Mouse (Mus musculus): ENCODE results near the gene Slx4ip. TPM values are rescaled to one million over a fixed set of nuclear protein-coding genes. Genes with fewer than 3 reads are reported as not detected.
A peak's percentile ranks its signal among the peaks of the same experiment; 100 is the strongest.

Slx4ip gene
- polyA plus RNA-seq, 1 experiment = 0.68 TPM

DNA sequence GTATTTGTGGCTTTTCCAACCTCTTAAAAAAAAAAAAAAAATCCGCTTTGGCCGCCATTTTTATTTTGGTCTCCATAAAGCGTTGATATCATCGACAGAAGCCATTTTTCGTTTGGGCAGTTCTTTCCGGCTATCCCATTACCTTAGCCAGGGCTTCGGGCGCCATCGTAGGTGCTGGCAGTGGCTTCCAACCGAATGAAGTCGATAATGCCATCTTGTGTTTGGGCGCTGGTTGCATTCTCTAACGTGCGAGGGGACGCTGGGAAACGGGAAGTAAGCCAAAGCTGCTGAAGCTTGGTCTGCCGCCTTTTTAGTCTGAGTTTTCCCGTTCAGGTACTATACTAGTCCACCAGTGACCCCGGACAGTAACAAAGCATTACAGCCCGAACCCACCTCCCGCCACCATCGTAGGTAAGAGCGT lies 943 bp downstream of the Slx4ip start:
- peak overlapping the region; percentile 62 for H3K27ac ChIP-seq (ENCODE audit: insufficient read depth, low read length)
- WGBS = under 1% methylated on average over 23 of the region's 23 CpGs

DNA sequence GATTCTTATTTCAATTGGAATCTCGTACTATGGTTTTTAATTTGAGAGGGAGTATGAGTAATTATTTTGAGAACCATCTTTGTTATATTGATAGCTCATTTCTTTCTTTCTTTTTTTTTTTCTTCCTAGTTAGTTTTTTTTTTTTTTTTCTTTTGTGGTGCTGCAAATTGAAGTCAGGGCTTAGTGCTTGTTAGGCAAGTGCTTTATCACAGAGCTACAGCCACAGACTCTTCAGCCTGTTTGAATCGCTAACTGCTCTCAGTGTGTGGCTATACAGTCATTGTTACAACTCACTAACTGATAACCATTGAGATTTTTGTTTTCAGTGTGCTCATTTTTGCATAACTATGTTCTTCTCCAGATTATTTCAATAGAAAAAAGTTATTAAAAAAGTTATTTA lies 3.5 kb downstream of the Slx4ip start:
- Histone ChIP-seq H3K36me3 (ENCODE audit: control insufficient read depth, insufficient read depth, low read length) (no peaks in the 10 kb centered on the region), H3K4me1 (ENCODE audit: control insufficient read depth, insufficient read depth, insufficient read length) (peaks cover 5% of the 10 kb centered on the region; the same call in 1 of the 2 replicates), H3K4me3 (ENCODE audit: extremely low read depth, insufficient read depth, insufficient read length) (no peak overlapping the region), H3K27ac (ENCODE audit: insufficient read depth, low read length) (no peak overlapping the region), H3K27me3 (ENCODE audit: control insufficient read depth, insufficient read depth, low read length) (no peaks in the 10 kb centered on the region)
- TF ChIP-seq POLR2A (IDR thresholded peaks at IDR 0.05; ENCODE audit: low read depth, low read length) (no peak), CTCF (IDR thresholded peaks at IDR 0.05; ENCODE audit: extremely low read depth, insufficient read depth, insufficient read length, insufficient replicate concordance) (no peak)
- WGBS = 78% methylated on average over 2 of the region's 2 CpGs
- no peak for DNase-seq (ENCODE audit: low read depth in 1 of 2, low spot score in 2 of 2)

More for the DNA sequence above, 943 bp downstream of the Slx4ip start:
- peaks cover 5% of the 10 kb centered on the region; the same call in 1 of the 2 replicates for H3K4me1 ChIP-seq (ENCODE audit: control insufficient read depth, insufficient read depth, insufficient read length)
- TF ChIP-seq CTCF (IDR thresholded peaks at IDR 0.05; ENCODE audit: extremely low read depth, insufficient read depth, insufficient read length, insufficient replicate concordance) (no peak), POLR2A (IDR thresholded peaks at IDR 0.05; ENCODE audit: low read depth, low read length) (peak; percentile 66)
- peak; percentile 92 to 98 for DNase-seq (ENCODE audit: low read depth in 1 of 2, low spot score in 2 of 2)
- H3K36me3 ChIP-seq (ENCODE audit: control insufficient read depth, insufficient read depth, low read length) = no peaks in the 10 kb centered on the region
- H3K4me3 ChIP-seq (ENCODE audit: extremely low read depth, insufficient read depth, insufficient read length) = peak overlapping the region; percentile 75
- no peaks in the 10 kb centered on the region for H3K27me3 ChIP-seq (ENCODE audit: control insufficient read depth, insufficient read depth, low read length)

DNA sequence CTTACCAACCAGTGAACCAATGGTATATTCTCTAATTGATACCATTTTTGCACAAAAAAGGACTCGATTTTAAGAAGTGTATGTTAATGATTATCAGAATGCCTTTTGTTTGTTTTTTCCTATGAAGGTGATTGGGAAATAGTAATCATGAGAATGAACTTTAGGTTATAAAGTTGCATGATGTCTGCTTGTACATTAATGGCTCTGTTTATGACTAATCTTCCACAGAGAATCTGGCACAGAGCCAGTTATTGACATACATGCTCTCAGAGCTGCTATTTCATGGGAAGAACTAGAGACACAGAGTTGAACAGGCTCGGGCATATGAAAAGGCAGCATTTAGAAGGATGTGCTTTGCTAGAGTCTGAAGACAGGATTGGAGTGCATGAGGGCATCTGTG lies 5.1 kb downstream of the Slx4ip start:
- H3K4me3 ChIP-seq (ENCODE audit: extremely low read depth, insufficient read depth, insufficient read length) = no peak overlapping the region
- H3K27me3 ChIP-seq (ENCODE audit: control insufficient read depth, insufficient read depth, low read length) = no peaks in the 10 kb centered on the region
- peaks cover 3% of the 10 kb centered on the region; the same call in 1 of the 2 replicates for H3K4me1 ChIP-seq (ENCODE audit: control insufficient read depth, insufficient read depth, insufficient read length)
- no peaks in the 10 kb centered on the region for H3K36me3 ChIP-seq (ENCODE audit: control insufficient read depth, insufficient read depth, low read length)
- TF ChIP-seq CTCF (IDR thresholded peaks at IDR 0.05; ENCODE audit: extremely low read depth, insufficient read depth, insufficient read length, insufficient replicate concordance) = no peak
- no peak overlapping the region for H3K27ac ChIP-seq (ENCODE audit: insufficient read depth, low read length)
- no peak for DNase-seq (ENCODE audit: low read depth in 1 of 2, low spot score in 2 of 2)
- 94% methylated on average over 2 of the region's 2 CpGs for WGBS

DNA sequence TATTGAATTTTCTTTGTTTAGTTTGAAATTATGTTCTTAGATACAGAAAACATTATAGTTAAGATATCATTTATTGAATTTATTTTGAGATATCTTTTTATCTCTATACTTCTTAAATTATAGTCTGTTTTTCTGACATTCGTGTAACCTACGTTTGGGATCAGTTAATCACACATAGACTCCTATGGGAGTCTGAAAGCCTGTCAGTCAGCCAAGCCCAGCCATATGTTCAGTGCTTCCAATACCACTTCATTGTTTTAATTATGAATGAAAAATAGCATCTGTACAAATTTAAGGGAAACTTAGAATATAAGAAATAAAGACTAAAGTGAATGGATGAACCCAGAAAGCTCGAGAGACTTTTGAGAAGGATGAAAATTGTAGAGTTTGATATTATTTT lies 17.6 kb downstream of the Slx4ip start:
- H3K27me3 ChIP-seq (ENCODE audit: control insufficient read depth, insufficient read depth, low read length) = no peaks in the 10 kb centered on the region
- H3K27ac ChIP-seq (ENCODE audit: insufficient read depth, low read length) = no peak overlapping the region
- WGBS = 90% methylated on average over 3 of the region's 3 CpGs
- H3K4me3 ChIP-seq (ENCODE audit: extremely low read depth, insufficient read depth, insufficient read length) = no peak overlapping the region
- H3K4me1 ChIP-seq (ENCODE audit: control insufficient read depth, insufficient read depth, insufficient read length) = no peaks in the 10 kb centered on the region
- no peak for DNase-seq (ENCODE audit: low read depth in 1 of 2, low spot score in 2 of 2)
- no peak for TF ChIP-seq POLR2A (IDR thresholded peaks at IDR 0.05; ENCODE audit: low read depth, low read length)
- no peak for TF ChIP-seq CTCF (IDR thresholded peaks at IDR 0.05; ENCODE audit: extremely low read depth, insufficient read depth, insufficient read length, insufficient replicate concordance)
- peaks cover 5% of the 10 kb centered on the region; the same call in 1 of the 2 replicates for H3K36me3 ChIP-seq (ENCODE audit: control insufficient read depth, insufficient read depth, low read length)

DNA sequence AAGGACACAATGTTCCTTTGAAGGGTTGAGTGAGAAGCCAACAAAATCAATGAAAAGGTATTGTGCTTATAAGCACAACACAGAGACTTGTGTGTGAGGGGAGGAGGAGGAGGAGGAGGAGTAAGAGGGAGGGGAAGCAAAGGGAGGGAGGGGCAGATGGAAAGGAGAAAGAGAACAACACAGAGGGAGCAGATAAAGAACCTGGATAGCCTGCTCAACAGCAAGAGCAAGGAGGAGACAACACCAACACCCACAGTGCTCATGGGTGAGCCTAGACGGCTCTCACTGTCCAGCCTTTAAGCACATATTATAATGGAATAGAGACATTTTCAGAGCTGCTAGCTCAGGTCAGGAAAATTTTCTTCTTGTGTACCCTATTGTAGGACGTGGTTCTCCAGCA lies 18.3 kb downstream of the Slx4ip start:
- WGBS = 80% methylated on average over 2 of the region's 2 CpGs
- H3K4me3 ChIP-seq (ENCODE audit: extremely low read depth, insufficient read depth, insufficient read length) = no peak overlapping the region
- DNase-seq (ENCODE audit: low read depth in 1 of 2, low spot score in 2 of 2) = no peak
- TF ChIP-seq POLR2A (IDR thresholded peaks at IDR 0.05; ENCODE audit: low read depth, low read length) (no peak), CTCF (IDR thresholded peaks at IDR 0.05; ENCODE audit: extremely low read depth, insufficient read depth, insufficient read length, insufficient replicate concordance) (no peak)
- no peaks in the 10 kb centered on the region for H3K4me1 ChIP-seq (ENCODE audit: control insufficient read depth, insufficient read depth, insufficient read length)
- H3K27me3 ChIP-seq (ENCODE audit: control insufficient read depth, insufficient read depth, low read length) = no peaks in the 10 kb centered on the region
- H3K36me3 ChIP-seq (ENCODE audit: control insufficient read depth, insufficient read depth, low read length) = peaks cover 5% of the 10 kb centered on the region; the same call in 1 of the 2 replicates
- H3K27ac ChIP-seq (ENCODE audit: insufficient read depth, low read length) = no peak overlapping the region

DNA sequence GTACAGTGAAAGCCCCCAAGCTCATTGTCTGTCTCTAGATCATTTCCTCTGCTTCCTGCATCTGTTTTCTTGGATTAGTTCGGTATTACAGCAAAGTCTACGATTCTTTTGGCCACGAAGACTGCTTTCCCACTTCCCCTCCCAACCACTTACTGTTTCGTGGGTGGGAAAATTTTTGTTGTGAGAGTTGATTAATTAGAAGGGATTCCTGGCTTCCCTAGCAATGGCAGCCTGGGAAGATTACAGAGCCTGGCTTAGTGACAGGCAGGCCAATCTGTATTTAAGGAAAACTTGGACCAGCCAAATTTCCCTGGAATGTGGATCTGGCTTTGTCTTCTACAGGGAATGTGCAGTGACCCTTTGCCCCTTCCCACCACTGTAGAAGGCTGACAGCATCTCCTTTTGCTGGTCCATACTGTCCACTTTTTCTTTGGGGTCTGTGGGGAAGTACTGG lies 21.0 kb downstream of the Slx4ip start:
- WGBS = 40% methylated on average over 4 of the region's 4 CpGs
- TF ChIP-seq POLR2A (IDR thresholded peaks at IDR 0.05; ENCODE audit: low read depth, low read length) = no peak
- TF ChIP-seq CTCF (IDR thresholded peaks at IDR 0.05; ENCODE audit: extremely low read depth, insufficient read depth, insufficient read length, insufficient replicate concordance) = no peak
- Histone ChIP-seq H3K27me3 (ENCODE audit: control insufficient read depth, insufficient read depth, low read length) (no peaks in the 10 kb centered on the region), H3K4me3 (ENCODE audit: extremely low read depth, insufficient read depth, insufficient read length) (no peak overlapping the region), H3K4me1 (ENCODE audit: control insufficient read depth, insufficient read depth, insufficient read length) (no peaks in the 10 kb centered on the region), H3K27ac (ENCODE audit: insufficient read depth, low read length) (no peak overlapping the region), H3K36me3 (ENCODE audit: control insufficient read depth, insufficient read depth, low read length) (no peaks in the 10 kb centered on the region)
- DNase-seq (ENCODE audit: low read depth in 1 of 2, low spot score in 2 of 2) = no peak

DNA sequence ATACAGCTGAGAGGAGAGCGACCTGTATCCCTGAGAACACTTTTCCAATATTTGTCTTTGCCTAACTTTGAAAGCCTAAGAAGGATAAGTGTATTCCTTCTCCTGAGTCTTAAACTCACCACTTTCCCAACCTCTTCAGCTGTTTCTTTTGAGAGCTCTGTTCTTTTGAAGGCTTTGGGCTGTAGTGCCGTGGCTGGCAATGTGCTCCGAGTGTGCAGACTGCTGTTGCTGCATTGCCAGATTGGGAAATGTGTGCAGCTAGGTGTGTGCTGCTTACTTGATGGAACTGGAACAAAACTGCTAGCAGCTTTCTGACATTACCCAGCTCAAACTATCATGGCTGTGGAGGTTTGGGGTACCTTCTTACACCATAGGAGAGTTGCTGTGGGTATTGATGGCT lies 22.0 kb downstream of the Slx4ip start:
- Histone ChIP-seq H3K27me3 (ENCODE audit: control insufficient read depth, insufficient read depth, low read length) (no peaks in the 10 kb centered on the region), H3K36me3 (ENCODE audit: control insufficient read depth, insufficient read depth, low read length) (no peaks in the 10 kb centered on the region), H3K4me3 (ENCODE audit: extremely low read depth, insufficient read depth, insufficient read length) (no peak overlapping the region), H3K4me1 (ENCODE audit: control insufficient read depth, insufficient read depth, insufficient read length) (no peaks in the 10 kb centered on the region), H3K27ac (ENCODE audit: insufficient read depth, low read length) (no peak overlapping the region)
- no peak for TF ChIP-seq CTCF (IDR thresholded peaks at IDR 0.05; ENCODE audit: extremely low read depth, insufficient read depth, insufficient read length, insufficient replicate concordance)
- TF ChIP-seq POLR2A (IDR thresholded peaks at IDR 0.05; ENCODE audit: low read depth, low read length) = no peak
- WGBS = 91% methylated on average over 3 of the region's 3 CpGs
- DNase-seq (ENCODE audit: low read depth in 1 of 2, low spot score in 2 of 2) = no peak
